Mouse (Mus musculus) liver, embryonic 12.5 days (tissue): ENCODE measurements around the gene Anks1b. TPM values are rescaled to one million over a fixed set of nuclear protein-coding genes. Genes with fewer than 3 reads are reported as not detected.

Experiments
- ATAC-seq: fragments of 200-750 bp; cut with Nextera tagmentation; 2 replicates; pipeline ENCODE4 v1.8.0; 2017; ENCODE audit warnings: moderate number of reproducible peaks, mild to moderate bottlenecking, moderate library complexity
- H3K27ac ChIP-seq: fragments of 300-500 bp; sonication (generic); 2 replicates; pipeline ENCODE4 v1.5.1; 2016; ENCODE audit warnings: mild to moderate bottlenecking
- H3K27me3 ChIP-seq: fragments of 300-500 bp; sonication (generic); replicated peaks from 2 replicates; pipeline ENCODE4 v1.6.1; 2016; ENCODE audit warnings: mild to moderate bottlenecking, moderate library complexity
- H3K36me3 ChIP-seq: fragments of 300-500 bp; sonication (generic); 2 replicates; pipeline ENCODE4 v1.6.1; 2016; ENCODE audit warnings: mild to moderate bottlenecking, moderate library complexity
- H3K4me1 ChIP-seq: fragments of 300-500 bp; sonication (generic); 2 replicates; pipeline ENCODE4 v1.6.1; 2016
- H3K4me2 ChIP-seq: fragments of 300-500 bp; sonication (generic); 2 replicates; pipeline ENCODE4 v1.6.1; 2016; ENCODE audit warnings: mild to moderate bottlenecking, moderate library complexity
- H3K4me3 ChIP-seq: fragments of 300-500 bp; sonication (generic); 2 replicates; pipeline ENCODE4 v1.5.1; 2016; ENCODE audit warnings: mild to moderate bottlenecking, moderate library complexity
- H3K9ac ChIP-seq: fragments of 300-500 bp; sonication (generic); 2 replicates; pipeline ENCODE4 v1.6.1; 2016; ENCODE audit warnings: mild to moderate bottlenecking, moderate library complexity
- H3K9me3 ChIP-seq: fragments of 300-500 bp; sonication (generic); replicated peaks from 2 replicates; pipeline ENCODE4 v1.6.1; 2016; ENCODE audit warnings: mild to moderate bottlenecking, moderate library complexity
- WGBS: fragments of 180-500 bp; shearing (Covaris S2); methylation state at CpG from one replicate; pipeline ENCODE4 v1.1.7; 2016; ENCODE audit not compliant: insufficient replicate concordance; 5-methylcytosine and 5-hydroxymethylcytosine counted together
- polyA plus RNA-seq: library from polyadenylated mRNA; unstranded; fragments of >200 nt; fragmentation: Nextera tagmentation; extraction: Ambion mirVana; gene quantifications from 2 replicates; pipeline ENCODE4 v1.2.1, GENCODE M21; 2016

The Anks1b gene
- polyA plus RNA-seq, 1 experiment from 2014 or later = 0.02 TPM

DNA sequence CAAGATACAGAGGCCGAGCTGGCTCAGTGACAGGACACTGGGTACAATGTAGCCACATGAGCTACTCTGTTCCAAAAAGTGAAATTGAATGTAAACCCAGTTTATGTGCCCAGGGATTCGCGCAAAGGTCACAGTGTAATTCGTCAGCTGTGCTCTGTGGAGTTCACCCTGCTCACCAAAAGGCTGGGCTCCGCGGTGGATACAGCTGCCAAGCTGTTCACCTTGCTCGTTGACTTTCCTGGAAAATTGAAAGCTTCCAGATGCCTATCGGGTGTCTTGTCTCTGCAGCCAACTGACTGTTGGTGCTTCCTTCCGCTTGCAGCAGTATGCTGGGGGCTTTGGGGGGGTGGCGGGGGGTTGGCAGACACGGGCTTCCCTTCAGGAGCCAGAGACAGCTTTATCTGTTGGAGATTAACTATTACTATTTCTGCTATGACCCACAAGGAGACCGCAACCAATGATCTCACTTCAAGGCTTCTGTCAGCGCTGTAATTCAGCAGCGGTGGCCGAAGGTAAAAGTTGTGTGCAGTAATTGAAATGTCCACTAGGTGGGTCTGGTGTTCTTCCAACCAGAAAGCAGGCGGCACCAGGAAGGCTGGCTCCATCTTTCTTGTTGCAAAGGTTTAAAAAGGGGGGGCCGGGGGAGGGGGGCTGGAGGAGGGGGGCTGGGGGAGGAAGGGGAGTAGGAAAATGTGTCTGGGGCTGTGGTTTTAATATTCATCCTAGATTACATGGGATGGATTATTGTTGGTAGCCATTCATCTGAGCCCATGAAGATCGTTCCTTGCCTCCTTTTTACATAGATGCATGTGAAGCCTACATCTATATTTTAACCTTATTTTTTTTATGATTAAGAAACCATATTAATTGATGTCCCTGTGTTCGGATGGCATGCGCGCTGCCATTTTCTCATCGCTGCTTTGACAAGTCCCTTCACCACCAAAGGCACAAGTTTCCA lies 855.4 kb downstream of the Anks1b start:
- H3K4me1 ChIP-seq = peaks cover 4% of the 10 kb centered on the region; the same call in 1 of the 2 replicates
- 24% methylated on average over 22 of the region's 22 CpGs for WGBS
- no peak overlapping the region for H3K27ac ChIP-seq
- no peaks in the 10 kb centered on the region for H3K36me3 ChIP-seq
- H3K9ac ChIP-seq = no peak overlapping the region
- H3K4me3 ChIP-seq = peak overlapping the region; percentile 23
- H3K27me3 ChIP-seq = no peaks in the 10 kb centered on the region; the same call in 1 of the 2 replicates
- peak overlapping the region; percentile 57 for H3K4me2 ChIP-seq
- ATAC-seq = no peak
- H3K9me3 ChIP-seq = no peaks in the 10 kb centered on the region

DNA sequence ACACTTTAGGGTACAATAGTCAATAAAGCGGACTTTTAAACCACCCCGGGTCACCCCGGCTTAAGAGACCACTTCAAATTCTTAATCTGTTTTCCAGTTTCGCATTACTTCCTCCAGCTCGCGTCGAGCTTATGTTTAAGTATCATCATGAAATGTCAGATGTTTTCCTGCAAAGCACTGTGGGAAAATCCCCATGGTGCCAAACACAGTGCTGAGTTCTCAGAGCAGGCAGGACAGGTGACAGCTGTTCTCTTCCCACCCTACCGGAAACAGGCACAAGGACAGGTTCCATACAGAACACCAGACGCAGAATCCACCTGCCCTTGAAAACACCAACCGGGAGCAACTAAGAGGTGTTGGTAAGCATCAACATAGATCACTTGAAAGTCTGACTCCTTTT lies 856.2 kb downstream of the Anks1b start:
- H3K4me3 ChIP-seq = no peak overlapping the region
- no peak overlapping the region for H3K9ac ChIP-seq
- H3K27me3 ChIP-seq = no peaks in the 10 kb centered on the region; the same call in 1 of the 2 replicates
- no peaks in the 10 kb centered on the region for H3K36me3 ChIP-seq
- 49% methylated on average over 10 of the region's 10 CpGs for WGBS
- H3K4me1 ChIP-seq = peaks cover 4% of the 10 kb centered on the region; the same call in 1 of the 2 replicates
- no peak overlapping the region for H3K27ac ChIP-seq
- H3K9me3 ChIP-seq = no peaks in the 10 kb centered on the region
- no peak overlapping the region for H3K4me2 ChIP-seq
- no peak for ATAC-seq

DNA sequence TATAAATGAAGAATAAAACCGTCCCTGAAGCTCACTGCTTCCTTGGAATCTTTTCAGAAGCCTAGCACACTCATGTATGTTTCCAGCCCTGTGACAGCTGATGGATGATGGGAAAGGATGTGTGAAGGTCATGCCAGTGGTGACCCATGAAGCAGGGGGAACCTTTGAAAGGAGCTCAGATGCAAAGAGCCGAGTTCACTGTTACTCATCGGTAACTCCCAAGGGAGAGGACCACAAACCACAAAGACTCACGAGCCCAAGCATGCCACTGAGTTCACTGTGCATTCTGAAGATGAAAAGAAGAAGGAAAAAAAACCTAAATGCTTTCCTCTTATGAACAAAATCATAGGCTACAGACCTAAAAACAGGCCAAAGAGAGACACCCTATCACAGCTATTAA lies 859.5 kb downstream of the Anks1b start:
- 49% methylated on average over 4 of the region's 4 CpGs for WGBS

DNA sequence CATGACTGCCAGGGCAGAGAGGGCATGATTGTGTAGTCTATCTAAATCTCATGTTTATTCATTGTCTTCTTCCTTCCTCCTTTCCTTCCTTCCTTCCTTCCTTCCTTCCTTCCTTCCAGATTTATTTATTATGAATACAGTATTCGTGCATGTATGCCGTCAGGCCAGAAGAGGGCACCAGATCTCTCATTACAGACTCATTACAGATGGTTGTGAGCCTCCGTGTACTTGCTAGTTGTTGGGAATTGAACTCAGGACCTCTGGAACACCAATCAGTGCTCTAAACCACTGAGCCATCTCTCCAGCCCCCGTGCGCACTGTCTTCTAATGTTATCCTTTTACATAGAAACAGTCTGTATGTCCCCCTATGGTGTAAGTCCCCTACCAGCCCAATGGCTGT lies 860.3 kb downstream of the Anks1b start:
- Histone ChIP-seq H3K9me3 (no peaks in the 10 kb centered on the region), H3K27ac (no peak overlapping the region), H3K36me3 (no peaks in the 10 kb centered on the region), H3K4me3 (no peak overlapping the region), H3K9ac (no peak overlapping the region), H3K4me1 (0 out of 2 replicates have a peak, but pooled peaks cover under 1% of the 10 kb centered on the region), H3K4me2 (no peak overlapping the region), H3K27me3 (no peaks in the 10 kb centered on the region)
- ATAC-seq = no peak
- WGBS = 15% methylated on average over 5 of the region's 5 CpGs

More for the DNA sequence above, 859.5 kb downstream of the Anks1b start:
- H3K9me3 ChIP-seq = no peaks in the 10 kb centered on the region
- peaks cover 4% of the 10 kb centered on the region; the same call in 1 of the 2 replicates for H3K4me1 ChIP-seq
- no peak overlapping the region for H3K4me2 ChIP-seq
- H3K9ac ChIP-seq = no peak overlapping the region
- no peaks in the 10 kb centered on the region for H3K36me3 ChIP-seq
- no peak overlapping the region for H3K27ac ChIP-seq
- no peak overlapping the region for H3K4me3 ChIP-seq
- no peak for ATAC-seq
- H3K27me3 ChIP-seq = no peaks in the 10 kb centered on the region; the same call in 1 of the 2 replicates

DNA sequence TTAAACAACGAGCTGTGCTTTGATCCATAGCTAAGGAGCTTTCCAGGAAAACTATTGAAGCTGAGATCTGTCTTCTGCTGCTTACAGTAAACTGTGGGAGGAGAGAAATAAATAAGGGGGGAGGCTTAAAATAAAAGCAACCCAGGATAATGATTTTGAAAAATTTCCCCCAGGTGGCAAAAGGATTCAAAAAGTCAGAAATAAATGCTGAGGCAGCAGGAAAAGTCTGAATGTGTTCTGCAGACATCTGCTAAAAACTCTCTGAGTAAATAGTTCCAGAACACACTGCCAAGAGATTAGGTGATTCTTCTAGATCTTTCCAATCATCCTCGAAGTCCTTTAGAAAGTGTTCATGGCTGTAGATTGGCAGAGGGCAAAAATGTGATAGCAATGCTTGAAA lies 865.2 kb downstream of the Anks1b start:
- no peaks in the 10 kb centered on the region for H3K9me3 ChIP-seq
- no peaks in the 10 kb centered on the region for H3K4me1 ChIP-seq
- H3K27me3 ChIP-seq = no peaks in the 10 kb centered on the region
- WGBS = 56% methylated on average over 2 of the region's 2 CpGs
- H3K9ac ChIP-seq = no peak overlapping the region
- no peak overlapping the region for H3K27ac ChIP-seq
- no peaks in the 10 kb centered on the region for H3K36me3 ChIP-seq
- H3K4me3 ChIP-seq = no peak overlapping the region
- no peak overlapping the region for H3K4me2 ChIP-seq
- no peak for ATAC-seq

DNA sequence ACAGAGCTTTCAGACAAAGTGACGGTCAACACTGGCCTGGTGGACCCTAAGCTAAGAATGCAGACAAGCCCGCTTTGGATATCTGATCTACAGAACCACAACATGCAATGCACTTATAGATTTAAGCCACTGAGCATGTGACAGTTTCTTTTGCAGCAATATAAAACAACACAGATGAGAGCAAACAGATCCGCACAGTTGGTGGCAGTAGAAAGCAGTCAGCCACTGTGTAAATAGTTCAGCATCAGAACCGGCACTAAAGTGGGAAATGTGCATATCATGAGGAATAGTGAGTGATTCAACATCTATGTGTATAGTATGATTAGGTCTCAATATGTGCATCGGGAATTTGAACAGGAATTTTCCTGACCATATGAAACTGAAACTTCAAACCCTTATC lies 867.6 kb downstream of the Anks1b start:
- H3K4me2 ChIP-seq = no peak overlapping the region
- no peak overlapping the region for H3K4me3 ChIP-seq
- no peaks in the 10 kb centered on the region for H3K4me1 ChIP-seq
- no peaks in the 10 kb centered on the region for H3K27me3 ChIP-seq
- 80% methylated on average over 5 of the region's 5 CpGs for WGBS
- ATAC-seq = no peak
- no peak overlapping the region for H3K27ac ChIP-seq
- no peak overlapping the region for H3K9ac ChIP-seq
- H3K36me3 ChIP-seq = no peaks in the 10 kb centered on the region
- H3K9me3 ChIP-seq = no peaks in the 10 kb centered on the region

DNA sequence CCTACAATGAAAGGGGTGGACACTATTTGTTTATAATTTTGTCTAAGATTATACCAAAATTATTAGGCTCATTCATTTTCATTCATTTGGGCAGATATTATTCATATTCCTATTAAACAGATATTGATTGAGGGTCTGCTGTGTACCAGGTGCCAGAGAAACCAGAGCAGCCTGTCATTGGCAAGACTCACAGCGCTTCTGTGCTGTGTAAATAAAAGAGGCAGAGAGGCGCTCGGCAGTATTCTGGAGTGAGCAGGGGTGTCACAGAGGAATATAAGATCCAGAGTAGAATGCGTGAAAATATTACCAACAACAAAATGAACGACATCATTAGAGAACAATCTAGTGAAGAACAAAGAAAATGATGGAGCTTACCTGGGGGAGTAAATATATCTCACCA lies 878.6 kb downstream of the Anks1b start:
- no peak overlapping the region for H3K9ac ChIP-seq
- no peak overlapping the region for H3K4me3 ChIP-seq
- 72% methylated on average over 5 of the region's 5 CpGs for WGBS
- H3K27me3 ChIP-seq = no peaks in the 10 kb centered on the region
- H3K27ac ChIP-seq = no peak overlapping the region
- H3K36me3 ChIP-seq = no peaks in the 10 kb centered on the region
- ATAC-seq = no peak
- H3K9me3 ChIP-seq = no peaks in the 10 kb centered on the region
- no peaks in the 10 kb centered on the region for H3K4me1 ChIP-seq
- no peak overlapping the region for H3K4me2 ChIP-seq

DNA sequence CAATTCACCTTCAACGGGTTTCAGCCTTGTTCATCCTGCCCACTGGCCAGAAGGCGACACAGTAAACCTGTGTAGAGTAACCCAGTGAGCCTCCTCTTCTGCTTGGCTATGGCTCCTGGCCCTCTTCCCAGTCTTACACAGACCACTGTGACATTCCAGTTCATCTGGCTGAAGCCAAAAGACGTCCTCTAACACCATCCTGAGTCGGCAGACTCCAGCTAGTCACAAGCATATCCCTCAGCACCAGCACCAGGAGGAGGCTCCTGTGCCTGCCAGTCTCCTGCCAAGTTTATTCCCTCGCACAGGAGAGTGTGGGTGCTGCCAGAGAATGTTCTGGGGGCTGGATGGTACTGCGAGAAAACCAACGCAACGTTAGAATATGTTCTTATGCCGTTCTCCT lies 879.8 kb downstream of the Anks1b start:
- no peak overlapping the region for H3K27ac ChIP-seq
- 68% methylated on average over 9 of the region's 9 CpGs for WGBS
- no peak overlapping the region for H3K9ac ChIP-seq
- no peak overlapping the region for H3K4me2 ChIP-seq
- H3K27me3 ChIP-seq = no peaks in the 10 kb centered on the region
- H3K4me1 ChIP-seq = no peaks in the 10 kb centered on the region
- H3K4me3 ChIP-seq = no peak overlapping the region
- H3K9me3 ChIP-seq = no peaks in the 10 kb centered on the region
- no peak for ATAC-seq
- no peaks in the 10 kb centered on the region for H3K36me3 ChIP-seq

DNA sequence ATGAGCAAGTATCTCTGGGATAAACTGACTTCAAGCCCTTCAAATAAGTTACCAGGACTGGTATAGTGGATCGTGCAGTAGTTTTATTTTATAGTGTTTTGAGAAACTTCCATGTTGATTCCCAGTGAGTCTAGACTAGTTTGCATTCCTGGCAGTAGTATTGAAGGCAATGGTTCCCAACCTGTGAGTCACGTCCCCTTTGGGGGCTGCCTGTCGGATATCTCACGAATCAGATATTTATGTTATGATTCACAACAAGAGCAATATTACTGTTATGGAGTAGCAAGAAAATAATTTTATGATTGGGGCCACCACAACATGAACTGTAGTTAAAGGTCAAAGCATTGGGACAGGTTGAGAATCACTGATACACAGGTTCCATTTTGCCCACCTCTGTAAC lies 884.5 kb downstream of the Anks1b start:
- Histone ChIP-seq H3K4me3 (no peak overlapping the region), H3K9me3 (no peaks in the 10 kb centered on the region), H3K27me3 (no peaks in the 10 kb centered on the region), H3K4me2 (no peak overlapping the region), H3K9ac (no peak overlapping the region), H3K4me1 (no peaks in the 10 kb centered on the region), H3K36me3 (no peaks in the 10 kb centered on the region), H3K27ac (no peak overlapping the region)
- 69% methylated on average over 4 of the region's 4 CpGs for WGBS
- no peak for ATAC-seq

DNA sequence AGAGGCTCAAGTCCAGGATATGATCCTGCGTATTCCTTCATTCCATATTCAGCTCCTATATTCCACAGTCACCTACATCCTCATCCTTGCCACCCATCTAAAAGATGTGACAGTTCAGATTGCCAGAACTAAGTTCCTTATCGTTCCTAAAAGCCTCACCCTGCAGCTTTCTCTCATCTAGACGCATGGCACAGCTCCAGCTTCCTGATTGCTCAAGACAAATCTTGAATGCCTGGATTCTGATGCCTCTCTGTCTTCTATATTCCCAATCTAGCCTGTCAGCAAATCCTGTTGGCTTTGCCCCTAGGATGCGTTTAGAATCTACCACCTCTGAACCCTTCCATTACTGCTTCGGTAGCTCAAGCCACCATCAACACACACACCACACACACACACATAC lies 886.6 kb downstream of the Anks1b start:
- Histone ChIP-seq H3K4me3 (no peak overlapping the region), H3K9ac (no peak overlapping the region), H3K36me3 (no peaks in the 10 kb centered on the region), H3K4me1 (no peaks in the 10 kb centered on the region), H3K27ac (no peak overlapping the region), H3K4me2 (no peak overlapping the region), H3K9me3 (no peaks in the 10 kb centered on the region), H3K27me3 (no peaks in the 10 kb centered on the region)
- no peak for ATAC-seq
- WGBS = 72% methylated on average over 5 of the region's 5 CpGs

DNA sequence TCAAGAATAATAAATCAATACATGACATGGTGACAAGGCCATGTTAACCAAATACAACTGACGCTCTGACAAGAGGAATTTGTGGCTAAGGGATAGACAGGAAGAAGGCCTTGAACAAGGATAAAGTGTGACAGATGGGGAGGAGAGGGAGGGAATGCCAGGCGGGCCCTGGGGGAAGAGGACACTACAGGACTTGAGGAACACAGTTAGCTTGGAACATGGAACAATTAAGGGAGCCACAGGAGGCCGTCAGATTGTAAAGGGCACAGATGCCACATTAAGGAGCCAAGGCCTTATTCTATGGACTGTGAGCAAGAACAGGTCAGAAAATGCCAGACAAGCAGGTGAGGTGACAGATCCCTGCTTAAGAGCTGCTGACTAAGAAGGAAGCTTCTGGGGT lies 893.0 kb downstream of the Anks1b start:
- 50% methylated on average over 3 of the region's 3 CpGs for WGBS
- Histone ChIP-seq H3K4me2 (no peak overlapping the region), H3K27me3 (peaks cover 8% of the 10 kb centered on the region; the same call in 1 of the 2 replicates), H3K4me1 (no peaks in the 10 kb centered on the region), H3K9me3 (no peaks in the 10 kb centered on the region), H3K4me3 (no peak overlapping the region), H3K27ac (no peak overlapping the region), H3K9ac (no peak overlapping the region), H3K36me3 (no peaks in the 10 kb centered on the region)
- ATAC-seq = no peak

DNA sequence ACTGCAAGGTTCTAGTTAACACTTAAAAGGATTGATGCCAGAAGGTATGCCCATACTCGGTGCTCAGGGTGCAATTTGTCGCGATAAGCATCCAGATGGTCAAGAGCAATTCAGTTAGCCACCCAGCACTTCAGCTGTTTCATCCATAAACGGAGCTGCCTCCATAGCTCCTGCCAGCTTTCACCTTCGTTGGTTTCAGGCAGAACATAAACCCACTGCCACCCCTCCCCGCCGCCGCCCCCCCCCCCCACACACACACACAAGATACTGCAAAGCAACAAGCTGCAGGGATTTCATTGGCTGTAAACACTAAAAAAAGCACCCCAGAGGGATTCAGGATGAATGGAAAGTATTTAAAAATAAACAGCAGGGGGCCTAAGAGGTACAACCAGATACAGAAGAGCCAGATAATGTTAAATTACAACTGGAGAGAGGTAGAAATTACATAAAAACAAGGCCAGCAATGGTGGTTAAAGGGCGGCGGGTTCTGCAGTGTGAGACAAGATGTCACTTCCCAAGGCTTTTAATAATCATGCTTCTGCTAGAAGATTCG lies 897.2 kb downstream of the Anks1b start:
- Histone ChIP-seq H3K9me3 (no peaks in the 10 kb centered on the region), H3K36me3 (no peaks in the 10 kb centered on the region), H3K4me2 (no peak overlapping the region), H3K27me3 (peaks cover 14% of the 10 kb centered on the region), H3K27ac (no peak overlapping the region), H3K4me3 (no peak overlapping the region), H3K4me1 (no peaks in the 10 kb centered on the region), H3K9ac (no peak overlapping the region)
- ATAC-seq = no peak
- WGBS = 30% methylated on average over 11 of the region's 11 CpGs
